Mouse (Mus musculus): ENCODE data around the gene Arhgef3. TPM values are rescaled to one million over a fixed set of nuclear protein-coding genes. Genes with fewer than 3 reads are reported as not detected.

The Arhgef3 gene
- total RNA-seq, 1 experiment from 2014 or later: 34.2 TPM

- DNase-seq: no peak
Measured at GRCm38 (mm10) chr14:27271371-27272071, 156.8 kb downstream of the Arhgef3 start.

- DNase-seq: no peak
Measured at GRCm38 (mm10) chr14:27272072-27272834, 157.6 kb downstream of the Arhgef3 start.

- no peak for DNase-seq
Measured at GRCm38 (mm10) chr14:27272835-27273138, 158.1 kb downstream of the Arhgef3 start.

GRCm38 (mm10) chr14:27273169-27273568, 158.5 kb downstream of the Arhgef3 start:
- DNase-seq: no peak

- no peak for DNase-seq
Measured at GRCm38 (mm10) chr14:27277259-27277658, 162.6 kb downstream of the Arhgef3 start.

GRCm38 (mm10) chr14:27280201-27280890, 165.6 kb downstream of the Arhgef3 start:
- DNase-seq: no peak

- no peak for DNase-seq
Measured at GRCm38 (mm10) chr14:27283956-27284355, 169.3 kb downstream of the Arhgef3 start.

- DNase-seq: no peak
Measured at GRCm38 (mm10) chr14:27286202-27286601, 171.5 kb downstream of the Arhgef3 start.

GRCm38 (mm10) chr14:27289053-27289452, 174.4 kb downstream of the Arhgef3 start:
- DNase-seq: no peak

GRCm38 (mm10) chr14:27292101-27292500, 177.4 kb downstream of the Arhgef3 start:
- no peak for DNase-seq

- DNase-seq: no peak
Measured at GRCm38 (mm10) chr14:27295821-27296220, 181.1 kb downstream of the Arhgef3 start.

GRCm38 (mm10) chr14:27296987-27297386, 182.3 kb downstream of the Arhgef3 start:
- DNase-seq: no peak

- DNase-seq: no peak
Measured at GRCm38 (mm10) chr14:27298875-27299274, 184.2 kb downstream of the Arhgef3 start.

GRCm38 (mm10) chr14:27299705-27300104, 185.0 kb downstream of the Arhgef3 start:
- no peak for DNase-seq

- no peak for DNase-seq
Measured at GRCm38 (mm10) chr14:27301768-27302499, 187.2 kb downstream of the Arhgef3 start.

GRCm38 (mm10) chr14:27303294-27303693, 188.6 kb downstream of the Arhgef3 start:
- no peak for DNase-seq

- DNase-seq: no peak
Measured at GRCm38 (mm10) chr14:27304408-27304807, 189.7 kb downstream of the Arhgef3 start.

GRCm38 (mm10) chr14:27308761-27309160, 194.1 kb downstream of the Arhgef3 start:
- DNase-seq: no peak

GRCm38 (mm10) chr14:27310559-27311242, 196.0 kb downstream of the Arhgef3 start:
- no peak for DNase-seq

GRCm38 (mm10) chr14:27312380-27312779, 197.7 kb downstream of the Arhgef3 start:
- no peak for DNase-seq

GRCm38 (mm10) chr14:27315737-27316136, 201.0 kb downstream of the Arhgef3 start:
- DNase-seq: no peak

GRCm38 (mm10) chr14:27317146-27317545, 202.4 kb downstream of the Arhgef3 start:
- DNase-seq: no peak

All from adrenal gland, postnatal 14 days (tissue).